Mouse (Mus musculus) heart, embryonic 11.5 days (tissue): ENCODE measurements around the gene Ctbp2. TPM values are rescaled to one million over a fixed set of nuclear protein-coding genes. Genes with fewer than 3 reads are reported as not detected.
A peak's percentile ranks its signal among the peaks of the same experiment; 100 is the strongest.

ENCODE experiments used
- ATAC-seq: fragments of 200-750 bp; cut with Nextera tagmentation; replicated peaks from 2 replicates; pipeline ENCODE4 v1.8.0; 2017; ENCODE audit warnings: moderate library complexity; ENCODE audit not compliant: insufficient number of reproducible peaks, low FRiP score, low TSS enrichment
- H3K27ac ChIP-seq: fragments of 300-500 bp; sonication (generic); 2 replicates; pipeline ENCODE4 v1.5.1; 2014; ENCODE audit warnings: mild to moderate bottlenecking, low read depth, low read length
- H3K27me3 ChIP-seq: fragments of 300-500 bp; sonication (generic); 2 replicates; pipeline ENCODE4 v1.6.1; 2014; ENCODE audit warnings: mild to moderate bottlenecking, low read length, mixed read lengths; ENCODE audit not compliant: control insufficient read depth, insufficient read depth
- H3K36me3 ChIP-seq: fragments of 300-500 bp; sonication (generic); 2 replicates; pipeline ENCODE4 v1.6.1; 2014; ENCODE audit warnings: mild to moderate bottlenecking, low read length, moderate library complexity, mixed read lengths; ENCODE audit not compliant: control insufficient read depth, insufficient read depth
- H3K4me1 ChIP-seq: fragments of 300-500 bp; sonication (generic); 2 replicates; pipeline ENCODE4 v1.6.1; 2014; ENCODE audit warnings: low read length; ENCODE audit not compliant: control insufficient read depth, insufficient read depth
- H3K4me2 ChIP-seq: fragments of 300-500 bp; sonication (generic); 2 replicates; pipeline ENCODE4 v1.6.1; 2014; ENCODE audit warnings: mild to moderate bottlenecking, moderate library complexity
- H3K4me3 ChIP-seq: fragments of 300-500 bp; sonication (generic); 2 replicates; pipeline ENCODE4 v1.5.1; 2014; ENCODE audit warnings: low read depth, low read length
- H3K9ac ChIP-seq: fragments of 300-500 bp; sonication (generic); 2 replicates; pipeline ENCODE4 v1.6.1; 2014; ENCODE audit warnings: mild to moderate bottlenecking, low read depth, low read length, moderate library complexity
- H3K9me3 ChIP-seq: fragments of 300-500 bp; sonication (generic); replicated peaks from 2 replicates; pipeline ENCODE4 v1.6.1; 2016; ENCODE audit warnings: low read length; ENCODE audit not compliant: control insufficient read depth
- WGBS: fragments of 180-500 bp; shearing (Covaris S2); extraction: QIAGEN DNeasy Blood & Tissue Kit; methylation state at CpG from one replicate; pipeline ENCODE4 v1.1.7; 2014; ENCODE audit not compliant: insufficient replicate concordance; 5-methylcytosine and 5-hydroxymethylcytosine counted together
- polyA plus RNA-seq: library from polyadenylated mRNA; unstranded; fragments of >200 nt; fragmentation: Nextera tagmentation; extraction: Ambion mirVana; gene quantifications from 2 replicates; pipeline ENCODE4 v1.2.1, GENCODE M21; 2014

Gene Ctbp2
- polyA plus RNA-seq, 1 experiment from 2014 or later = 62.7 TPM

DNA sequence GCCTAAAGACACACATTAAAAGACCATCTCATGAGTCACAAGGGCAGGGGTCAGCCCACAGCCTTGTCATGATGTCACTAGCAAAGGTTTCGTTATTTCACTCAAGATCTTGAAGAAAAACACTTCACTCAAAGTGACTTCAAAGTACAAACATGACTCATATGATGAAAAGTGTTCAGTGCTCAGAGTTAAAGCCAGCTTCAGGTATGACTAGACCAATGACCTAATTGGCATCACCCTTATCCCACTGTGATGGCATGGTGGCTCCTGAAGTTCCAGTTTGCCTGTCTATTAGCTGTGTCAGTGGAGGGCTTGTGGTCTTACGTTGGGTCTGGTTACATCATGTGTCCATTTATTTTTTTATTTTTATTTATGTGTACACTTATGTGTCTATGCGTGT lies 35.4 kb upstream of the Ctbp2 start:
- WGBS = 85% methylated on average over 3 of the region's 3 CpGs
- no peaks in the 10 kb centered on the region for H3K9me3 ChIP-seq
- no peak overlapping the region for H3K4me3 ChIP-seq
- no peak overlapping the region for H3K4me2 ChIP-seq
- H3K9ac ChIP-seq = no peak overlapping the region
- H3K4me1 ChIP-seq = no peaks in the 10 kb centered on the region
- H3K27me3 ChIP-seq = no peaks in the 10 kb centered on the region
- H3K36me3 ChIP-seq = no peaks in the 10 kb centered on the region
- ATAC-seq = no peak
- H3K27ac ChIP-seq = no peak overlapping the region

DNA sequence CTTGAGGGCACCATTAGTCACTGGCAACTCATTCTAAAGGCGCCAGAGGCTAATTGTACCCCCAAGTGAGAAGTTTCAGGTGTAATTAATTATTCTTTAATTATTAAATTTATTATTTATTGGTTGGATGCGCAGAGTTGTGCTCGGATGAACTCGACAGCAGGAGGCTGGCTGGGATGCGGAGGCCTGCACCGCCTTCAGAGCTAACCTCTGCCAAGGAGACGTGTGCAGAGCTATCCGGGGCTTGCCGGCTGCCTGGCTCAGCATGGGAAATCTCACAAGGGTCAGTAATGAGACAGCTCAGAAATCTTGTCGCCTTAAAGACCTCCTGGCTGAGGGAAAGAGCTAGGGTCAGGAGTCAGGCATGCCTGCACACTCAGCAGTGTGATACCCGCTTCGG lies 31.5 kb upstream of the Ctbp2 start:
- Histone ChIP-seq H3K4me3 (no peak overlapping the region), H3K27ac (no peak overlapping the region), H3K4me1 (no peaks in the 10 kb centered on the region), H3K4me2 (no peak overlapping the region), H3K36me3 (no peaks in the 10 kb centered on the region), H3K9me3 (no peaks in the 10 kb centered on the region), H3K27me3 (no peaks in the 10 kb centered on the region), H3K9ac (no peak overlapping the region)
- ATAC-seq = no peak
- 81% methylated on average over 12 of the region's 12 CpGs for WGBS

DNA sequence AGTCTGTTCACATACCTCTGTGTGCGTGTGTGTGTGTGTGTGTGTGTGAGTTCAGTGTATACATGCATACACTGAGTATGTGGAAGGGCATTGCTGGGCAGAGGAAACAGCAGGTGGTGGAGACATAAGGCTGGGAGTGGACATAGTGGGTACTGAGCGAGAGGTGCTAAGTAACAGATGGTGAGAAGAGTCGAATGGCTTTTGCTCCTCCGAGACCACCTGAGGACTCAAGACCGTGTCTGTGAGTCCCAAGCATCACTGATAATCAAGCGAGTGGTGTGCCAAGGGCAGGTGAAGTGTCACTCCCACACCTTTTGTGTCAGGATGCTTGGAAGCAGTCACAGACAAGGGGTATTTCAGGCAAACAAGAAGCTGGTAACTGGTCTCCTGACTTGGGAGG lies 30.7 kb upstream of the Ctbp2 start:
- Histone ChIP-seq H3K9ac (no peak overlapping the region), H3K36me3 (no peaks in the 10 kb centered on the region), H3K4me1 (no peaks in the 10 kb centered on the region), H3K4me2 (no peak overlapping the region), H3K4me3 (no peak overlapping the region), H3K27ac (no peak overlapping the region), H3K27me3 (no peaks in the 10 kb centered on the region), H3K9me3 (no peaks in the 10 kb centered on the region)
- ATAC-seq = no peak
- WGBS = 64% methylated on average over 6 of the region's 6 CpGs

DNA sequence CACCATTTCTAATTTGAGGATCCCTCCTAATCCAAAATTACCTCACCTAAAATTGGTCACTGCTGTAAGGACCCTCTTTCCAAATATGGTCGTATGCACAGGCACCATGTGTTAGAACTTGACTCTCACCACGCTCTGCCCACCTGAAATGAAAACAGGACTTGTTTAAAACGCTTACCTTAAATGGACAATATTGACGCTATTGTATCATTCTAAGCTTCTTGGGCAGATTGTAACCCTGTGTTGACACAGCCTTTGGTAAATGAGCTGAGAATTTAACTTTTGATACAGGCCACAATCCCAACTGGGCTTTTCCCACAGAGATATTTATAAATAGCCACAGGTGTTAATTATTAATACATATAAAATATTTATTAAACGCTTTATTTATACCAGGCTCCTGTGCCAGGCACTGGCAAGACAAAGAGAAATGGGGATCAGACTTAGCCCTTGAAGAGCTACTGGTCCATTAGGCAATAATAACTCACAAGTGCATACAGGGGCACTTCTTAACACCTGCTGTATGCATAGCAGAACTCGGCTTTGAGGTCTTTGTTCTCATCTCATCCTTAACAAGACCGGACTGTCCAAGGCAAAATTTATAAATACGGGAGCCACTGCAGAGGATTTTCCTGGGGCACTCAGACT lies 15.7 kb upstream of the Ctbp2 start:
- H3K4me2 ChIP-seq = no peak overlapping the region
- 79% methylated on average over 8 of the region's 8 CpGs for WGBS
- H3K4me1 ChIP-seq = no peaks in the 10 kb centered on the region
- no peak overlapping the region for H3K4me3 ChIP-seq
- no peaks in the 10 kb centered on the region for H3K9me3 ChIP-seq
- H3K36me3 ChIP-seq = no peaks in the 10 kb centered on the region
- no peak overlapping the region for H3K9ac ChIP-seq
- no peaks in the 10 kb centered on the region for H3K27me3 ChIP-seq
- no peak for ATAC-seq
- H3K27ac ChIP-seq = no peak overlapping the region

DNA sequence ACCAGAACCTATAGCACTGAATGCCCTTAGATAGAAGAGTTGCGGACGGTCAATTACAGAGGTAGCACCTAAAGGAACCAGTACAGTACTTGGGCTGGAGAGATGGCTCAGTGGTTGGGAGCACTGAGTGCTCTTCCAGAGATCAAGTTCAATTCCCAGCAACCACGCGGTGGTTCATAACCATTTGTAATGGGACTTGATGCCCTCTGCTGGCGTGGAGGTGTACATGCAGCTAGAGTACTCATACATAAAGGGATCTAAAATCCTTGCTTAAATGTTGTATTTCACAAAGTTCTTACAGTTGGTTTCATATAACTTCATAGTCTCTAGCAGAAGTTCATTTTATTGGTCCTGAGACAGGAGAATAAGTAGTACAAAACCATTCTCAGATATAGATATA lies 9.4 kb upstream of the Ctbp2 start:
- Histone ChIP-seq H3K36me3 (no peaks in the 10 kb centered on the region), H3K4me2 (no peak overlapping the region), H3K9me3 (no peaks in the 10 kb centered on the region; the same call in 1 of the 2 replicates), H3K9ac (no peak overlapping the region), H3K27me3 (no peaks in the 10 kb centered on the region), H3K4me1 (no peaks in the 10 kb centered on the region), H3K27ac (no peak overlapping the region), H3K4me3 (no peak overlapping the region)
- ATAC-seq = no peak
- WGBS = 66% methylated on average over 5 of the region's 5 CpGs

GRCm38 (mm10) chr7:133132702-133133101 lies 8.5 kb upstream of the Ctbp2 start:
- no peaks in the 10 kb centered on the region for H3K36me3 ChIP-seq
- H3K9ac ChIP-seq = no peak overlapping the region
- H3K4me2 ChIP-seq = no peak overlapping the region
- no peaks in the 10 kb centered on the region for H3K4me1 ChIP-seq
- no peaks in the 10 kb centered on the region for H3K27me3 ChIP-seq
- no peaks in the 10 kb centered on the region; the same call in 1 of the 2 replicates for H3K9me3 ChIP-seq
- no peak overlapping the region for H3K4me3 ChIP-seq
- 87% methylated on average over 5 of the region's 5 CpGs for WGBS
- ATAC-seq = no peak
- no peak overlapping the region for H3K27ac ChIP-seq

GRCm38 (mm10) chr7:133124701-133125485 lies 739 bp upstream of the Ctbp2 start:
- H3K27ac ChIP-seq = peak overlapping the region; percentile 99
- ATAC-seq = no peak
- no peaks in the 10 kb centered on the region for H3K36me3 ChIP-seq
- H3K9ac ChIP-seq = peak overlapping the region; percentile 91
- no peaks in the 10 kb centered on the region for H3K27me3 ChIP-seq
- 3% methylated on average over 34 of the region's 34 CpGs for WGBS
- H3K4me1 ChIP-seq = peaks cover 16% of the 10 kb centered on the region
- H3K9me3 ChIP-seq = no peaks in the 10 kb centered on the region; the same call in 1 of the 2 replicates
- H3K4me3 ChIP-seq = peak overlapping the region; percentile 93
- H3K4me2 ChIP-seq = peak overlapping the region; percentile 76

DNA sequence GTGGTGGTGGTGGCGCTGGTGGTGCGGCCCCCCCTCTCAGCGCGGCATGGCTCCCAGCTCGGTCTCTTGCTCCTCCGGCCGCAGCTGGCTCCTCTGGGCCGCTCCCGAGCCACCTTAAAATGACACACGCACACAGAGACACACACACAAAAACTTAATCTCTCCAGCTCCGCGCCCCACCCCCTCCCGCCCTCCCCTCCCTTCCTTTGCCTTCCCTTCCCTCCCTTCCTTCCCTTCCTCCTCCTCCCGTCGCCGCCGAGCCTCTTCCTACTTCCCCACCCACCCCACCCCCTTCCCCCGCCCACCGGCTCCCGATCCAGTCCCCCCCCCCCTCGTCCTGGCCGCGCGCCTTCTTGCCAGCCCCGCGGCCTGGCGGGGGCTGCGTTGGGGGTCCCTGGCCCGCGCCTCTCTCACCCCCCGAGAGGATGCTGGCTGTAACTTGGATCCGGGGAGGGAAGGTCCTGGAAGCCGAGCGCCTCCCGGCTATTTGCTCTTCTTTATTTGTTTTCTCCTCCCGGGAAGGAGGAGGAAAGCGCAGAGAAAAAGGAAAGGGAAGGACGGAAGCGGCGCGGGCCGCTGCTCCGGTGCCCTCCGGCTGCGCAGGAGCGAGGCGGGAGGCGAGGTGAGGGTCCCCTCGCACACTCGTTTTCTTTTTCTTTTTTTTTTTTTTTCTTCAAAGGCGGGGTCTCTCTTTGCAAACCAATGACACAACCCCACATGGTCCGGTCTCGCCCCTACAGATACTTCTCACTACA lies 733 bp downstream of the Ctbp2 start, which contains the start of gene Fgfr2:
Gene Fgfr2, minus strand, starts transcription at position 107 of the 755 bp plus-strand sequence.
- peak within 1 kb of the TSS; percentile 91 for H3K9ac ChIP-seq
- H3K27me3 ChIP-seq = no peaks in the 10 kb centered on the region
- peak within 1 kb of the TSS; percentile 99 for H3K27ac ChIP-seq
- ATAC-seq = peak; percentile 51
- under 1% methylated on average over 28 of the region's 53 CpGs for WGBS
- H3K9me3 ChIP-seq = no peaks in the 10 kb centered on the region
- peaks cover 22% of the 10 kb centered on the region for H3K4me1 ChIP-seq
- peak within 1 kb of the TSS; percentile 93 for H3K4me3 ChIP-seq
- no peaks in the 10 kb centered on the region for H3K36me3 ChIP-seq
- H3K4me2 ChIP-seq = peak within 1 kb of the TSS; percentile 76
